Mouse (Mus musculus): ENCODE measurements around the gene Rexo4. TPM values are rescaled to one million over a fixed set of nuclear protein-coding genes. Genes with fewer than 3 reads are reported as not detected.
A peak's percentile ranks its signal among the peaks of the same experiment; 100 is the strongest.

Gene Rexo4
- polyA plus RNA-seq, 1 experiment from 2014 or later: 24.8 TPM

DNA sequence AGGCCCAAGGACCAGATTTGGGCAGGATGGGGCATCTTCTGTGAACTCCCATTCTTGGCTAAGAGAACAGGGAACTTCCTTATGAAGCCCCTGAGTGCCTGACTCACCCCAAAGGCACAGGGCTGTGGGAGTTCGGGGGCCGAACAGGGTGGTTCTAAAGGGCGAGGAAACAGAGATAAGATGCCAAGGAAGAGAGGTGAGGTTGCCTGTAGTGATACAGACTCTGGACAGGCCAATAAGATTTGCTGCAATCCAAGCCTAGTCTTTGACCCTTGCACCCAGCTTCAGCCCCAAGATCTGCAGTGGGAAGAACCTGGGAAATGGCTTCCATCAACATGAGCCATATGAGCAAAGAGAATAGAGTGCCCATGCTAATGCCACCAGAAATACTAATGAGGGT, 20.9 kb downstream of the Rexo4 start:
- H3K27me3 ChIP-seq: no peaks in the 10 kb centered on the region
- H3K4me1 ChIP-seq (replicated peaks): no peaks in the 10 kb centered on the region; the same call in 1 of the 2 replicates
- ATAC-seq (ENCODE audit: low read depth) (no peak), DNase-seq (no peak)
- no peak overlapping the region for H3K9ac ChIP-seq
- H3K27ac ChIP-seq: no peak overlapping the region
- no peaks in the 10 kb centered on the region for H3K9me3 ChIP-seq (replicated peaks)
- no peak overlapping the region for H3K4me3 ChIP-seq (replicated peaks)
- no peak overlapping the region for H3K4me2 ChIP-seq
- 43% methylated on average over 3 of the region's 3 CpGs for WGBS (ENCODE audit: insufficient replicate concordance)
- 0 out of 2 replicates have a peak, but pooled peaks cover 11% of the 10 kb centered on the region for H3K36me3 ChIP-seq

DNA sequence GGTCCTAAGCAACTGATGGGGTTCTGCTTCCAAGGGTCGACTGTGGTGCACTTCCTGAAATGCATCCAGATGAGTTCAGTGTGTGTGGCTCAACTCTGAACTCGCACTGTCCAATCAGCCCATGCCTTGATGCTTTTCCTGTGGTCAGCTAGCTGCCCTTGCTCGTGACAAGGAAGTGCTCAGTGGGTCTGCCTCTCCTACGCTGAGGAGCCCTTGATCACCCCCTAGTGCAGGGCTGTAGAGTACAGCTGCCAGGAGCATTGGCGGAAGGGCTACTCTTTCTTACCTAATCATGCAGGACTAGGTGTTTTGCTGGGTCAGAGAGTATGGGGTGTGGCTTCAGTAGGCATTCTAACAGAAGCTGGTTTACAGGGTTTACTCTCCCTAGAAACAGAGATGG, 22.6 kb downstream of the Rexo4 start:
- 18% methylated on average over 5 of the region's 5 CpGs for WGBS (ENCODE audit: insufficient replicate concordance)
- Histone ChIP-seq H3K4me2 (no peak overlapping the region), H3K36me3 (0 out of 2 replicates have a peak, but pooled peaks cover 1% of the 10 kb centered on the region), H3K9ac (no peak overlapping the region), H3K4me1 (replicated peaks) (no peaks in the 10 kb centered on the region; the same call in none of the 2 replicates), H3K27ac (no peak overlapping the region), H3K9me3 (replicated peaks) (no peaks in the 10 kb centered on the region), H3K27me3 (no peaks in the 10 kb centered on the region), H3K4me3 (replicated peaks) (no peak overlapping the region)
- ATAC-seq (ENCODE audit: low read depth) (peak; percentile 35; the same call in 1 of the 2 replicates), DNase-seq (no peak)

DNA sequence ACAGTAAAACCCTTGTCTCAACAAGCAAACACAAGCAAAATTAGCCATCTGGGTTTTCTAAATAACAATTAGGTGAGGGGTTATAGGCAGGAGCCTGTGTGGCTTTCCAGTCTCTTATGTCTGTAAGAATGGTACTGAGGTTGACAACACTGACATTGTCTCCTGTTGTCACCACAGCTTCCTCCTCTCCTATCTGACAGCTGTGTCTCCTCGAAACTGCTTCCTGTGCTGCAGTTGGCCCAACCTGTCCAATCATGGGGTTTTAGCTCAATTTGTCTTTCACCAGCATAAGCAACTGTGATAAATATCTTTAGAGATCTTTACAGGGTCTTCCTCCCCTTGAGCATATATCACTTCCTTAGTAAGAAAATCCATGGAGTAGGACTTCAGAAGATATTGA, 27.8 kb downstream of the Rexo4 start:
- no peak for ATAC-seq (ENCODE audit: low read depth)

DNA sequence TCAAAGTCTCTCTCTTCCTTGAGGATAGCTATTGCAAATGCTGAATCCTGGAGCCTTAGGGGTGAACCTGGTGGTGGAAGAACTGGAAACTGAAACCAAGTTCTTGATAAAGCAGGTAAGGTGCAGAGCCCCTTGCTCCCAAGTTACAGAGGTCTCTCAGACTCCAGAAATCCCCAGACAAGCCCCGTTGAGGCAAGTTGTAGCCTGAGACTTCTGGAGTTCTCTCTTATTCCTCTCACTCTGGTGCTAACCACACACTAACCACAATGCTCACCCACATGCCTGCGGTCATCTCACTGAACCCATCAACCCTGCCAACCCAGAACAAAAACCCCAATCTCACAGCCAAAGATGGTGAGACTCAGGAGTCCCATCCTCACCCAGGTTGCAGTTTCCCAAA, 28.9 kb downstream of the Rexo4 start:
- ATAC-seq (ENCODE audit: low read depth) (no peak), DNase-seq (no peak)
- Histone ChIP-seq H3K9ac (no peak overlapping the region), H3K4me2 (no peak overlapping the region), H3K36me3 (peaks cover 18% of the 10 kb centered on the region), H3K4me3 (replicated peaks) (no peak overlapping the region), H3K9me3 (replicated peaks) (no peaks in the 10 kb centered on the region), H3K4me1 (replicated peaks) (peaks cover 45% of the 10 kb centered on the region), H3K27ac (no peak overlapping the region; the same call in 1 of the 2 replicates), H3K27me3 (no peaks in the 10 kb centered on the region)
- 19% methylated on average over 2 of the region's 2 CpGs for WGBS (ENCODE audit: insufficient replicate concordance)

More for the DNA sequence above, 27.8 kb downstream of the Rexo4 start:
- no peaks in the 10 kb centered on the region for H3K9me3 ChIP-seq (replicated peaks)
- no peak for DNase-seq
- no peaks in the 10 kb centered on the region for H3K27me3 ChIP-seq
- no peak overlapping the region for H3K27ac ChIP-seq
- H3K36me3 ChIP-seq: peaks cover 7% of the 10 kb centered on the region; the same call in 1 of the 2 replicates
- H3K4me2 ChIP-seq: no peak overlapping the region
- 8% methylated on average over 1 of the region's 1 CpGs for WGBS (ENCODE audit: insufficient replicate concordance)
- peaks cover 33% of the 10 kb centered on the region for H3K4me1 ChIP-seq (replicated peaks)
- no peak overlapping the region for H3K4me3 ChIP-seq (replicated peaks)
- H3K9ac ChIP-seq: no peak overlapping the region

GRCm38 (mm10) chr2:26933304-26934055, 30.7 kb downstream of the Rexo4 start, which contains the start of the genes Surf4 and Stkld1:
TSS of gene Surf4 (minus strand) at chr2:26933928.
TSS of gene Stkld1 (plus strand) at chr2:26934047.
- Histone ChIP-seq H3K27ac (peak within 1 kb of the TSS; percentile 89), H3K36me3 (peaks cover 36% of the 10 kb centered on the region), H3K4me1 (replicated peaks) (peaks cover 59% of the 10 kb centered on the region), H3K4me2 (peak within 1 kb of the TSS; percentile 94), H3K9me3 (replicated peaks) (no peaks in the 10 kb centered on the region), H3K9ac (peak within 1 kb of the TSS; percentile 99), H3K4me3 (replicated peaks) (peak within 1 kb of the TSS; percentile 97), H3K27me3 (no peaks in the 10 kb centered on the region)
- ATAC-seq (ENCODE audit: low read depth): peak; percentile 93
- DNase-seq: peak; percentile 92
- 1% methylated on average over 61 of the region's 70 CpGs for WGBS (ENCODE audit: insufficient replicate concordance)

GRCm38 (mm10) chr2:26932473-26933303, 31.5 kb downstream of the Rexo4 start:
- Histone ChIP-seq H3K4me3 (replicated peaks) (peak overlapping the region; percentile 97), H3K27ac (peak overlapping the region; percentile 89), H3K9ac (peak overlapping the region; percentile 99), H3K36me3 (peaks cover 44% of the 10 kb centered on the region), H3K9me3 (replicated peaks) (no peaks in the 10 kb centered on the region), H3K4me1 (replicated peaks) (peaks cover 66% of the 10 kb centered on the region), H3K4me2 (peak overlapping the region; percentile 94), H3K27me3 (no peaks in the 10 kb centered on the region)
- DNase-seq (peak; percentile 31), ATAC-seq (ENCODE audit: low read depth) (peak; percentile 23; the same call in 1 of the 2 replicates)
- WGBS (ENCODE audit: insufficient replicate concordance): under 1% methylated on average over 43 of the region's 49 CpGs

DNA sequence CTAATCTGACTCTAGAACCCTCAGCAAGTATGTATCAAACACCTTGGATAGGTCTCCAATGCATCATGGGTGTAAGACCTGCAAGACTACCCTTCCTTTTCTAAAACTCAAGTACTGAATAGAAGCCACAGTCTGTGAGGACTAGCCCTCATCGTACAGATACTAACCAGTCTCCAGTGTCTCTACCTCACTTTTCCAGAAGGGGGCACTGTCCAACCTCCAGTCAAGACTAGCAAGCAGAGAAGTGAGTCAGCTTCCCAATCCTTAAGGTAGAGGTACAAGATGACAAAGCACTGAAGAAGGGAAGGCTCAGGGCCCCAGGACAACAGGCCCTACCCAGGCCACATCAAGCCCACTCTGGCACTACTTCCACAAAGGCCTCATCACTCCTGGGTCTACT, 33.8 kb downstream of the Rexo4 start:
- H3K27me3 ChIP-seq: no peaks in the 10 kb centered on the region
- peak overlapping the region; percentile 34 for H3K9ac ChIP-seq
- no peak overlapping the region for H3K4me3 ChIP-seq (replicated peaks)
- ATAC-seq (ENCODE audit: low read depth): no peak
- WGBS (ENCODE audit: insufficient replicate concordance): 23% methylated on average over 1 of the region's 1 CpGs
- DNase-seq: peak; percentile 69
- H3K9me3 ChIP-seq (replicated peaks): no peaks in the 10 kb centered on the region
- peaks cover 64% of the 10 kb centered on the region for H3K4me1 ChIP-seq (replicated peaks)
- H3K36me3 ChIP-seq: peaks cover 67% of the 10 kb centered on the region
- peak overlapping the region; percentile 94; the same call in 1 of the 2 replicates for H3K4me2 ChIP-seq
- peak overlapping the region; percentile 54 for H3K27ac ChIP-seq

GRCm38 (mm10) chr2:26927745-26928476, 36.3 kb downstream of the Rexo4 start:
- peaks cover 92% of the 10 kb centered on the region for H3K36me3 ChIP-seq
- H3K4me3 ChIP-seq (replicated peaks): no peak overlapping the region
- no peaks in the 10 kb centered on the region for H3K9me3 ChIP-seq (replicated peaks)
- peaks cover 46% of the 10 kb centered on the region for H3K4me1 ChIP-seq (replicated peaks)
- no peak overlapping the region for H3K4me2 ChIP-seq
- H3K9ac ChIP-seq: no peak overlapping the region; the same call in 1 of the 2 replicates
- peak overlapping the region; percentile 21; the same call in 1 of the 2 replicates for H3K27ac ChIP-seq
- no peak for ATAC-seq (ENCODE audit: low read depth)
- DNase-seq: no peak
- no peaks in the 10 kb centered on the region for H3K27me3 ChIP-seq
- 78% methylated on average over 6 of the region's 6 CpGs for WGBS (ENCODE audit: insufficient replicate concordance)

GRCm38 (mm10) chr2:26921784-26922183, 42.4 kb downstream of the Rexo4 start:
- Histone ChIP-seq H3K27ac (no peak overlapping the region), H3K9ac (no peak overlapping the region), H3K4me3 (replicated peaks) (no peak overlapping the region), H3K4me1 (replicated peaks) (peaks cover 24% of the 10 kb centered on the region), H3K27me3 (no peaks in the 10 kb centered on the region), H3K36me3 (peaks cover 96% of the 10 kb centered on the region), H3K4me2 (no peak overlapping the region), H3K9me3 (replicated peaks) (no peaks in the 10 kb centered on the region)
- ATAC-seq (ENCODE audit: low read depth): no peak
- no peak for DNase-seq
- WGBS (ENCODE audit: insufficient replicate concordance): 73% methylated on average over 9 of the region's 9 CpGs

DNA sequence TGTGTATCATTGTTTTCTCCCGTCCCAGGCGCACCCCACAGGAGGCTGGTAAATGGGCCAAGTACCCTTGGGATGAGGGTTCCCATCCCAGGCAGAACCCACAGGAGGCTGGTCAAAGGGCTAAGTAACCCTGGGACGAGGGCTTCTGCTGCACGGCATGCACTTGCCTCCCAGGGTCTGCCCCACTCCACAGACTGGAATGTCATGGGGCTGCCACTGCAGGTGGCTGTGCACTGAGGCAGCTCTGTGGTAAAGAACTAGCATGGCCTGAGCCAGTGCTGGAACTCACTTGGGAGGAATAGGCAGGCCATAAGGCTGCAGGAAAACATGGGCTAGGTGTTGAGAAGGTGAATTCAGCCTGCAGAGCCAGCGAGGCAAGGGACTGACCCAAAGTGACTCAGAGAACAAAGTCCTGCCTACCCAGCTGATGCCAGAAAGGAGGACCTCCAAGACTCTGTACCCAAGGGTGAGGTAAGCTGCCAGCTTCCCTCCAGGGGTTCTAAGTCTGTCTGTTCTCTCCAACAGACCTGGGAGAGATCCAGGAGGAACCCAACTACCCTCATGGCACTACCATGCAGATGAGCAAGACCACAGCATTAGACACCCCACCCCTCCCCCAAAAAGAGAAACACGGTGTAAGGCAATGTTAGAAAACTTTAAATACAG, 43.9 kb downstream of the Rexo4 start:
- Histone ChIP-seq H3K36me3 (peaks cover 82% of the 10 kb centered on the region), H3K9ac (no peak overlapping the region), H3K27ac (no peak overlapping the region), H3K4me1 (replicated peaks) (peaks cover 34% of the 10 kb centered on the region), H3K27me3 (no peaks in the 10 kb centered on the region), H3K4me2 (no peak overlapping the region), H3K4me3 (replicated peaks) (no peak overlapping the region), H3K9me3 (replicated peaks) (no peaks in the 10 kb centered on the region)
- 75% methylated on average over 6 of the region's 6 CpGs for WGBS (ENCODE audit: insufficient replicate concordance)
- ATAC-seq (ENCODE audit: low read depth) (no peak), DNase-seq (no peak)

Data from liver, embryonic 13.5 days (tissue).